Mouse (Mus musculus) T-helper 2 cell (primary cell): Measurements from ENCODE around the gene Ern1.

ENCODE experiments used
- in situ Hi-C: fragments of 300-600 bp; cut with MboI, MseI; formaldehyde crosslinking; loops from one replicate; pipeline ENCODE4 v1.15.1; 2025; ENCODE audit warnings: high pct_unique_total_duplicates

Gene Ern1

DNA sequence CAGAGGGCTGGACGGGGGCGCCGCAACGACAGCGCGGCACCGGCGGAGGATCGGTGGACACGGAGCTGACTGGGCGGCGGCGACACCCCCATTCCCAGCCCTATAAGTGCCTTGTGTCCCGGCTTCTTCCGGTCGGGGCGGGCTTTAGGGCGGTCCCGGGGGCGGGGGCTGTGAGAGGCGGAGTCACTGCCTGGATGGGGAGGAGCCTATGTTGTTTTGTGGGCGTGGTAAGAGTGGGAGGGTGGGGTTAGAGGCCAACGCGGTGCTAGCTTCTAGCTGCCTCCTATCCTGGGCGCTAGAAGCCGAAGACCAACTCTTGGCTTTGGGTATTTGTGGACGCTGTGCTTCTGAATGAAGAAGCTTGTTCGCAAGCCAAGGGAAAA is at the start of gene Ern1:
Gene Ern1 (minus strand): TSS at position 120 of the 383 bp plus-strand sequence.
- in situ Hi-C loops = no loop called here

DNA sequence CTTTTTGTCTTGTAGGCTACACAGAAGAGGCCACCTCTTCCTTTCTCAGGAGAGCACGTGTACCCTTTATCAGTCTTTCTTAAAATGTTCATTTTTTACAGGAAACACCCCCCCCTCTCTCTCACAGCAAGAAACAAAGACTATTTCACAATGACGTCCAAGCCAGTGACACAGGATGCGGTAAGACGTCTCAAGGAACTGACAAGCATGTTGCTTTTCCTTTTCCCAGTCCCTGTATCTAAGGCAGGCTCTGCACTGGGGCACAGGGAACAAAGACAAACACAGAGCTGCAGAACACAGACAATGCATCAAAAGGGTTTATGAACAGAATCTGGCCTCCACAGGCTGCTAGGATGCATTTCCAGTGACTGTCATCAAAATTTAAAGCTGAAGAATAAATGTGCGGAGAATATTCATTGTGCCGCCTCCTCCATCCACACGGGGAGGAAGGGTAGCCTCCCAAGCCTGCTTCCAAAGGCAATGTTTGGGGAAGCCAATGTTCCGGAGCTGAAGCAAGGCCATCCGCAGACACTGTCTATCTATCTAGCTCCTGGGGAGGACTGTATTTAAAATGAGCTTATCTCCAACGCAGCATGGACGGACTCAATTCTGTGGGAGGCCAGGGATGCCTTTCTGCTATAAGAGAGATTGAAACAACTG is 48.7 kb upstream of the Ern1 start:
- in situ Hi-C loops = loop anchor here (10.0 kb wide), 1 partner anchor 238 kb away; the partner anchor contains the start of gene Polg2

DNA sequence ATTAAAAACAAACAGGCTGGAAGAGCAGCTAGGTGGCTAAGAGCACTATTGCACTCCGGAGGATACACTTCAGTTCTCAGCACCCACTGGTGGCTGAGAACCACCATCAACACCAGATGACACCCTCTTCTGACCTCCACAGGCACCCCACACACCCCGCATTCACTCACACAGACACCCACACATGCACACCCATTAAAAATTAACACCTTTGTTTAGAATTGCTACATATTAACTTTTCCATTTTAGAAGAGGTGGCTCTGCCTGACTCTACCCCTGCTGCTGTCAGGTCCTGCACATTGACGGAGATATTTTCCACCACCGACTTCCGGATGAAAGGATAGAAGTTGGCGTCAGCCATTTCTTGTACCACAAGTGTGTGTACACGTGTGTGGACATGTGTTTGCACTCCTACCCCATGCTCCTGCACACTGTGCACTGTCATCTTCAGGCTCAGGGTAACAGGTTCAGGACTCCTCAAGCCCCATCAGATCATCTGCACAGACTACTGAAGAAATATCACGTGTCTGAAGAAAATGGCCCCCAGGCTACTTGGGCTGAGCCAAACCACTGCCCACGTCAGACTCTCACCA is 48.1 kb upstream of the Ern1 start:
- in situ Hi-C loops = loop anchor here (10.0 kb wide), 1 partner anchor 239 kb away; the partner anchor contains the start of gene Polg2

DNA sequence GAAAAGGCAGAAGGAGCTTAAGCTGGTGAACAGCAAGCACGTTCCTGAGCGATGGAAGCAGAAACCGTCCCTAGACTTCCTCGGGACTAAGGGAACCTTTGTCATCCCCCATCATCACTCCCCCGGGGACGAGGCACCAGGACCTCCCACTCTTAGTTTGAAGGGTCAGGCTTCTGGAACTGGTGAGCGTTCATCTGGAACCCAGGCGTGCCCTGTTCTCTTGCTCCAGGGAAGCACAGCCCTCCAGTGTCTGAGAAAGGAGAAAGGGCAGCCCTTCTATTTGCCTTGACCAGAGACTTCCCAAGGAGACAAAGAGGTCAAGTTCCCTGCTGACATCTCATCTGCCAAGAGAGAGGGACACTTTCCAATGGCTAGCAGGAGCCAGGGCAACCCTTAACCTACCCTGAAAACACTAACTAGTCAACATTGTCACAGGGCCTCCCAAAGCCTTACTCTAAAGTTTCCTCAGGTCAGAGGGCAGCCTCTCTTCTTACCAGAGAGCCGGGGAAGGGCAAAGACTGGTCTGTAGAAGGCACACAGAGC is 44.7 kb upstream of the Ern1 start:
- in situ Hi-C loops = loop anchor here (10.0 kb wide), 1 partner anchor 242 kb away; the partner anchor contains the start of gene Polg2

DNA sequence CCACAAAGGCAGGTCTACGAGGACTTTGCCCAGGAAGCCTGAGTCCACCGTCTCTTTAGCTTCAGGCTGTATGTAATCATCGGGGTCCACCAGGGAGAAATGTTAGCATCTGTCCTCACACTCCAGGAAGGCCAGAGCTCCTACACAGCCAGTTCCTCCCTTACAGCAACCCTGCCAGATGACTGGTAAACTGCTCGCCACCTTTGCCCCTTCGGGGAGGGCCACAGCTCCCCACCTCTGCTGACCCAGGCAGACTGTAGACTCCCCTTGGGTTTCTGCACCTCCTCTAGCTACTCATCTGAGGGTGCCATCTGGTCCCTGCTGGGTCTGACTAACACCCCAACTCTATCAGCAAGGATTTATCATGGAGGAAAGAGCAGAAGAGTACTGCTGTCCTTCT is 42.1 kb upstream of the Ern1 start:
- in situ Hi-C loops = loop anchor here (5.0 to 10.0 kb wide), 4 partner anchors 73 to 428 kb away; partner anchors contain the start of genes Cd79b and Polg2

DNA sequence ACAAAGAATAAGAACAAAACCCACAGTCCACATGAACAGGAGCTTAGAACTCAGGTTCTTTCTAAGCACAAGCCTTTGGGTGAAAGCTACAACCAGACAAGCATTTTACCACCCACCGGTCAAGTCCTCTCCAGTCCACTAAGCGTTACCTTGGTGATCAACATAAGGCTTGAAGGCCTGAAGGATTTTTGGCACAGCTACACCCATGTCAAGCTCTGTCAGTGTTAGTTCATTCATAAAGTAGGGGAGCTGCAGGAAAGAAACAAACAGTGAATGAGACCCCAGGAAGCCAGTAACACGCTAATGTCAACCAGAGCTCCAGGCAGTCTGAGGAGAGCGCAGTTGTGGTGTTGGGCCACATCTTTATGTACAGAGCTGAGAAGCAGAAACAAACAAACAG is 41.5 kb upstream of the Ern1 start:
- in situ Hi-C loops = loop anchor here (5.0 kb wide), 3 partner anchors 73 to 428 kb away; partner anchors contain the start of gene Cd79b

DNA sequence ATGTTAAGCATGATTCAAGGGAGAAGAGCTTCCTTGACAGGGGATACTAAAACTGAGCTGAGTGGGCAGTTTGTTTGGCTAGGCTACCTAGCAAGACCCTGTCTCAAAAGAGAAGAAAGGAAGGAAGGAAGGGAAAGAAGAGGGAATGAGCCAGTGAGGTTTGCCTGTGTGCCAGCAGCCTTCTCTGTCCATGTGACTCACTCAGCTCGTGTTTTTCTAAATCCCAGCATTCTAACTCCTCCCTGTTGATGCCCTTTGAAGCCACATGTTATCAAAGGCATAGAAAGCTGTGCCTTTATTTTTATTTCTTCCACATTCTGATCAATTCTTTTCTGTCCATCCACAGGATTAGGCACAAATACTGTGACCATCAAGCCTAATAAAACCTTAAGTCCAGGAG is 40.3 kb upstream of the Ern1 start:
- in situ Hi-C loops = loop anchor here (5.0 kb wide), 3 partner anchors 74 to 429 kb away; partner anchors contain the start of gene Cd79b

DNA sequence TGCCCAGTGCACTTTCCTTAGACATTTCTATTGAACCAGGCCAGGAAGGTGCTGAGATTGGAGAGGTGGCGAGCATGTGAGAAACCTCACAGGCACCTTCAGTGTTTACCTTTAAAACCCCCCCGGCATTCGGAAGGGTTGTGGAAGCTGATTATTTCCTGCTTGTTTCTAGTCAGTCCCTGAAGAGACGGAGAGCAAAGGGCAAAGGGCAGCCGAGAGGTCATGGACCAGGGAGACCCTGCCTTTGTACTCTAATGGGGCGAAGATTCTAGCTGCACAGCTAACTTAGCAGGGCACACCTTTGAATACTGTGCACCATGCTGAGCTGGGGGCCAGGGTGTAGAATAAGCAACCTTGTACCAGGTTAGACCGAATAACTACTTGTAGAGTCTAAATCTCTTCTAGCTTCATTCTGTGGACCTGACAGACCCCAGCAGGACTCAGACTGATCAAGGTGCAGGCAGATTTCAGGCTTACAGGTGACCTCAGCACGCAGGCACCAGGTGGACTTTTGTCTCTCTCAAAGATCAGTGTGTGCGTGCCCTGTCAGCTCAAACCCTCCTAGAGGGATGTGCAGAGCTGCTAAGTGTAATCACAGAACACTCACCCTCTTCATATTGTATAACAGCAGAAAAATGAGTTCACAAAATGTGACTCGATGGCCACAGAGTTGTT is 39.6 kb upstream of the Ern1 start:
- in situ Hi-C loops = loop anchor here (5.0 kb wide), 3 partner anchors 75 to 430 kb away; partner anchors contain the start of gene Cd79b

DNA sequence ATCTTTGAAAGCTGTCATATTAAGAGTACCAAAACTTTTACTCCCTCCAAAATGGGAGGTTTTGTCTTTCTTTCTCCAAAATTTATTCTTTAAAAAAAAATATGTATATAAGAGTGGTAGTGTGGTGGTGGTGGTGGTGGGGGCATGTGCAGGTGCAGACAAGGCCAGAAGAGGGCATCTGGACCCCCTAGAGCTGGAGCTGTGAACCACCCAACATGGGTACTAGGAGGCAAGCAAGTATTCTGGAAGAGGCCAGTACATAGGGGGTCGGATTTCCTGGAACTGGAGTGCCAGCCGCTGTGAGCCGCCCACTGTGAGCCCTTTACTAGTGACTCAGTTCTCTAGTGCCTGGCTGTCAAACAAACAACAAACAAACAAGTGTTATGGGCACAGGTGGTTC is 34.9 kb upstream of the Ern1 start:
- in situ Hi-C loops = no loop called here

DNA sequence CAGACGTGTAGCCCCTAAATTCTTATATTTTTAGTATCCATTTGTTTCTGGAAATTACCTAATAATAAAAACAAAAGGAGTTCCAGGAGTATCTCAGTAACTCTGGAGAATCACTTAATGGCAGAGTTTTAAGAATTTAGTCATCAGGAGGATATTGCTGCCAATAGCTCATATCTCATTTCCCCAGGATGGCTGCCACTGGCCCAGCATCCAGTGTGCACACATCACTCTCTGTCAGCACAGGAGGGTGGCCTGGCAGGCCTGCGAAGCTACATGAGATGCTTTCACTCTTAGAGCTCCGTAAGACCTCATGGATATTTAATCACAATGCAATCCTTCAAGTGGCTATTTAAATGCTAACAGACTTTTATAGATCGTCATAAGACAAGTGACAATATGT is 34.0 kb upstream of the Ern1 start:
- in situ Hi-C loops = no loop called here

DNA sequence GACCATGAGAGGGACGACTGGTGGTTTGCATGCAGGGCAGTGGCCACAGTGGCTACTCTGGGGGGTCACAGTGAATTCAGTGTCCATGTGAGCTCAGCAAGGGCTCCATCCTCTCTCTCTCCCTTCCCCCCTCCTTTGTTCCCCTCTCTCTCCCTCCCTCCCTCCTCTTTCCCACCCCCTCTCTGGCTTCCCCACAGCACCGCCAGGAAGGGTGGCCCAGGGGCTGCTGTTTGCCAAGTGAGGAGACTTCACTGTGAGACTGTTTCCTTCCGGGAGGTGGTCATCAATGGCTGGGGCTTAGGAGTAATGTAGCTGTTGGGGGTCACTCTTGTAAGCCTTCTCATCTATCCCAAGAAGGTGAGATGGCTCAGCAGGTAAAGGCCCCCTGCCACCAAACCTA is 32.8 kb upstream of the Ern1 start:
- in situ Hi-C loops = no loop called here

DNA sequence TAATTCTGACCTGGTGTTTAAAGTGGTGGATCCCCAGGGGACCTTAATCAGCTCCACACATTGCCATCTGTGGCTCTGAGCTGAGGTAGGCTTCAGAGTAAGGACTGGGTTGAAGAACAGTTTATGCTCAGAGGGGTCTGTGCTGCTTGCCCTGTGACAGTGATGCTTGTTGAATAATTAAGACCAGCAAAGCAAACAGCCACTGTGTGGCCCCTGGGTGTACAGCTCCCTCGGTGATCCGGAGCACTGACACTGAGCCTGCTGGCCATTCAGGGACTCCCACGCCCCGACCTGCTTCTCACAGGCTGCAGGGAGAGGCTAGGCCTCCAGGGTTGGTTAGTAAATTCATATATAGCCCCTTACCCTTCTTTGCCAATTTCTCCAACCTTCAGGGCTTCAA is 31.9 kb upstream of the Ern1 start:
- in situ Hi-C loops = loop anchor here (5.0 kb wide), 1 partner anchor 103 kb away; no protein-coding TSS in a partner anchor

DNA sequence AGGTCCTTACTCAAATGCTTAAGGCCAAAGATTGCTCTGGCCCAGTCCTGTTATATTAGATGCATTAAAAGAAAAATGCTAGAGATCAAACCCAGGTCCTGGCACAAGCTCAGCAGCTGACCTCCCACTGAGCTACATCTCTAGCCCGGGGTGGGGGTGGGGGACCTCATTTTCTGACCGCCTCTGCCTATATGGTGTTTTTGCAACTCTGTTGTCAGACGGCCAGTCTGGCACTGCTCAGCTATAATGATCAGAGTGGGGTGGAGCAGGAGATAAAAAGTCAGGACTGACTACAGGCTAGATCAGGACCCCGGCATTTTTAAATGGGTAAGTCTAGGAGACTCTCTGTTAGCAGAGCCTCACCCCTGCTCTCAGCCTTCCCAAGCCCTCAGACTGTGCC is 30.7 kb upstream of the Ern1 start:
- in situ Hi-C loops = loop anchor here (5.0 kb wide), 1 partner anchor 104 kb away; no protein-coding TSS in a partner anchor

DNA sequence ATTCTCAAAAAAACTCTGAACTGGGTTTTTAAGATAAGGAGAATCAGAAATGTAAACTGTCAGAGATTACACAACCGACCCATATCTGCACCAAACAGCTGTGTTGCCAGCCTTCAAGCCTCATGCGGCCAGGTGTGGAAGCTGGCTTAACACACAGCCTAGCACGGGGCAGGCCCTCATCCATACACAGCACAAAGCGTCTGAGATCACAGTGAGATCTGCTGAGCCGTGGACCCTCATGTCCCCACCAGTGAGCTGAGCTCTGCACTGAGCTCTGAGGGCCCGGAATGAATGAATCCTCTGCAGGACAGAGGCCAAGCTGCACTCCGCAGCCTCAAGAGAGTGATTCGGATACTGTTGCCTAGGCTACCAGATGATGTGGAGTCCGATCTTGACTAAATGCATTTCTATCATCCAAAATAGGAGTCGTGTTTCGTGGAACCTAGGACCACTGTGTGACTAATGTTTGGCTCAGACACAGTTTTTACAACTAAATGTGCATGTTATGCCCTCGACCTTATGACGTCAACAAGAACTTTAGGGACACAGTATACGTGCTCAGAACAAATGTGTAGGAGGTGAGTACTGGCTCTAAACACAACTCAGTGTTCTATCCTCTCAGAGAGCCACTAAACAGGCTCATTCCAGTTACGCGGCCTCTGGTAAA is 27.6 kb upstream of the Ern1 start:
- in situ Hi-C loops = loop anchor here (5.0 kb wide), 1 partner anchor 107 kb away; no protein-coding TSS in a partner anchor

DNA sequence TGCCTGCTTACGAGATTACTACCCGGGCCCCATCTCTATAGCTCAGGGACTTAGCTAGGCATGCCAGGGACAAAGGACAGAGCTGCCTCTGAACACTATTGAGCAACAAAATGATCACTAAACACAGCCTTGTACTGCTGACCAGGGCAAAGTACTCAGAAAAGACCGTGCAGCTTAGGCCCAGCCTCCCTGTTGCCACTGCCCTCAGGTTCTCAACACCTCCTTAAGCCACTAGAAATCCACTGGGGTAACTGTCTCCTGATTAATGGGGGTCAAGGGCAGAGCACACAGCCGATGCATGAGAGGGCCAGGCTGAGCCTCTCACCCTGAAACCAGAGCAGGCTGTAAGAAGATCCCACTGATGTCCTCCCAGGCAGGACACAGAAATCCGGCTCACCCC is 26.8 kb upstream of the Ern1 start:
- in situ Hi-C loops = no loop called here

DNA sequence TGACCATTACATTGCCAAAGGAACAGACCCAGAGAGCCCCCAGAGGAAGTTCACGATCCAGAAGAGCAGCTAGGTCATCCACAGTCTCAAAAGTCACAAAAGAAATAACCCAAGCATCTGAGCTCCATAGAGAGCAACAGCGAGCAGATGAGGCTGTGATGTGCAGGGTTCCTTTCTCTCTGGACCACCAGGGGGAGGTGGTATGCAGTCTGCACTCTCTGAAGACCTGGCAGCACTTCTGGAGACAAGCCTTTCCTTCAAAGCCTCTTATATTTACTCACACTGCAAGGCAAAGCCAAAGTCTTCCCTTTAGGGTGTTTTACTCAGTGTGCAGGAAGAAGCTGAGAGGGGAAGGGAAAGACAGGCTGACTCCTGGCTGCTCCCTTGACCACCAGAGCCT is 25.5 kb upstream of the Ern1 start:
- in situ Hi-C loops = no loop called here

DNA sequence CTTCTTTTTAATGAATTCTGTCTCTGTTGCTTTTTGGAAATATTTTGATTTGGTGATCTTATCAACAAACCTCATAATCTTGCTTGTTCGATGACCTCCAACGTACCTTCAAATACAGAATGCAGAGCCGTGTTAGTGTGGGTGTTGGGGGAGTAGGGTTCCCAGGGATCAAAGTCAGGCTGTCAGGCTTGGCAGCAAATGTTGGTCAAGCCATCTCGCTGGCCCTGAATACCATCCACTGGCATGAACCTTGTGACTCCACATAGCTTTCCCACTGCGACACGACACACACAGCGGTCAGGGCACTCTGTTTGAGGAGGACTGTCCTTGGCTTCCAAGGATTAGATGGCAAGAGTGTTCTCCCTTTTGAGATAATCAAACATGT is 24.3 kb upstream of the Ern1 start:
- in situ Hi-C loops = no loop called here

DNA sequence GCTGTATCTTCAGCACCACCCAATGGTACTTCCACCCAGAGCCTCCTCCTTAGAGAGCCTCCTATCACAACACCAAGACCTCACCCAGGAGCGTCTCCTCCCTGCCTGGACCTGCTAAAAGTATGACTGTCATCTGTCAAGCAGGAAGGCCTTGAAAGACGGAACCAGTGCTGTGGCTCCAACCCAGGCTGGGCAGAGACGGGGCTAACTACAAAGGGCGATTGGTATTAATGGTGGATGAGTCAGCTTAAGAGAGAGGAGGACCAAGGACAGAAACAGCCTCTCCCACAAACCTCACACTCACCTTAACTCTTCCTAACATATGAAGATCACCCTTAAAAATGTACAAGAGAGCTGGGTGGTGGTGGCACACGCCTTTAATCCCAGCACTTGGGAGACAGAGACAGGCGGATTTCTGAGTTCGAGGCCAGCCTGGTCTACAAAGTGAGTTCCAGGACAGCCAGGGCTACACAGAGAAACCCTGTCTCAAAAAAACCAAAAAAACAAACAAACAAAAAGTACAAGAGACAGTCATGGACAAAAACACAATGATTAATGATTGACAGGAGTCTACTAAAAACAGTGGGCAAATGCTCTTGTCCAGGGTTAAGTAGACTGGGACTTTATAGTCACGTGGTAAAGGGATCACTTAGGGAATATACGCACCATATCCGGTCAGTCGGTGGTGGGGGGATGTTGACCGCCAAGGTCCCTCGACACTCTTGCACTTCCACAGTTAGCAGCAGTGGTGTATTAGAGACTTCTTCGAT is 23.8 kb upstream of the Ern1 start:
- in situ Hi-C loops = no loop called here

DNA sequence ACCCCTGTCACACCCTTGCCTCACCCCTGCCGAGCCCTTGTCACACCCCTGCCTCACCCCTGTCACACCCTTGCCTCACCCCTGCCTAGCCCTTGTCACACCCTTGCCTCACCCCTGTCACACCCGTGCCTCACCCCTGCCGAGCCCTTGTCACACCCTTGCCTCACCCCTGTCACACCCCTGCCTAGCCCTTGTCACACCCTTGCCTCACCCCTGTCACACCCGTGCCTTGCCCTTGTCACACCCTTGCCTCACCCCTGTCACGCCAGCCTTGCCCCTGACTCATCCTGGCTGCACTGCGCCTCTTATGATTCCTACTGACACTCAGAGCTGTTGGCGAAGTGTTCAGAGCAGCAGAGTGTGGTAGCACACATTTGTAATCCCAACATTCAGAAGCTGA is 20.0 kb upstream of the Ern1 start:
- in situ Hi-C loops = no loop called here

DNA sequence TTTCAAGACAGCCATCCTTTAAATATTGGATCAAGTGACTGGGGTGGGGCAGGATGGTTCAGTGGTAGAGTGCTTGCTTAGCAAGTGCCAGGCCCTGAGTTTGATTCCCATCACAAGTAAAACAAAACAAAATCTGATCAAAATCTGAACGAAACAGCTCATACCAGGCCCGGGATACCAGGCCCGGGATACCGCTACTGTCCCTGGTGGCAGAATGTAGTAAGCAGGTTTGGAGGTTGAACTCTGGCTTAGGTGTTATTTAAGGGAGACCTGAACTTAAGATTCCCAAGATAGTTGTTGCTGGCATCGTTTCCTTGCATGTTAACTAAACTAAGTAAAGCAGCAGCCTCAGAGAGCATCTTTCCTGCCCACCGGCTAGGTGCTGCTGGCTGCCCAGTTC is 18.6 kb upstream of the Ern1 start:
- in situ Hi-C loops = no loop called here

DNA sequence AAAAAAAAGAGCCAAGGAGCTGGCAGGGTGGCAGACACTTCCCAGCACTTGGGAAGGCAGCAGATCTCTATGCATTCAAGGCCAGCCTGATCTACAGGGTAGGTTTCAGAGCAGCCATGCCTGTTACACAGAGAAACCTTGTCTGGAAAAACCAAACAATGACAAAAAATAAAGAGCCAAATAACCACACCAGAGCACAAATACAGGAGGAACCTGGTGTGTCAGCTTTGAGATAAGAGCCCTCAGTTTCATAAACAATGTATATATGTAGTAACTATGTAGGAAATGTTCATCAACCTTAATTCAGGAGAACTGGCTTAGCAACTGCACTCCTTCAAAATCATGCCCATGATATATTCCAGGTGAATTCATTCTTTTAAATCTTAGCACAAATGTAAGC is 16.5 kb upstream of the Ern1 start:
- in situ Hi-C loops = no loop called here
